Mouse (Mus musculus) hindbrain, postnatal 0 days (tissue): ENCODE measurements at regions not wholly inside any gene's neighbourhood (a gene's known extent, or its start where the extent isn't known, plus 50 kb on each side); places are given as distances from the start of the nearest gene placed in this dataset.

Experiments
- ATAC-seq: fragments of 200-750 bp; cut with Nextera tagmentation; 2 replicates; pipeline ENCODE4 v1.8.0; 2017; ENCODE audit warnings: mild to moderate bottlenecking, moderate TSS enrichment, moderate library complexity
- DNase-seq: peaks from one replicate; pipeline ENCODE4 v3.0.0-alpha.2; 2015; ENCODE audit warnings: low spot score
- H3K27ac ChIP-seq: fragments of 300-500 bp; sonication (generic); 2 replicates; pipeline ENCODE4 v1.5.1; 2014; ENCODE audit warnings: mild to moderate bottlenecking
- H3K27me3 ChIP-seq: fragments of 300-500 bp; sonication (generic); 2 replicates; pipeline ENCODE4 v1.6.1; 2014; ENCODE audit warnings: low read length, mixed read lengths; ENCODE audit not compliant: insufficient read depth
- H3K36me3 ChIP-seq: fragments of 300-500 bp; sonication (generic); 2 replicates; pipeline ENCODE4 v1.6.1; 2014; ENCODE audit warnings: low read length, mixed read lengths; ENCODE audit not compliant: insufficient read depth
- H3K4me1 ChIP-seq: fragments of 300-500 bp; sonication (generic); 2 replicates; pipeline ENCODE4 v1.6.1; 2014; ENCODE audit warnings: antibody characterized with exemption, low read length, mixed read lengths; ENCODE audit not compliant: insufficient read depth
- H3K4me2 ChIP-seq: fragments of 300-500 bp; sonication (generic); 2 replicates; pipeline ENCODE4 v1.6.1; 2014; ENCODE audit warnings: low read depth, mild to moderate bottlenecking, low read length, moderate library complexity, mixed read lengths
- H3K4me3 ChIP-seq: fragments of 300-500 bp; sonication (generic); 2 replicates; pipeline ENCODE4 v1.5.1; 2014; ENCODE audit warnings: low read length
- H3K9ac ChIP-seq: fragments of 300-500 bp; sonication (generic); replicated peaks from 2 replicates; pipeline ENCODE4 v1.6.1; 2014; ENCODE audit warnings: mild to moderate bottlenecking, low read length, moderate library complexity, mixed read lengths
- H3K9me3 ChIP-seq: fragments of 300-500 bp; sonication (generic); 2 replicates; pipeline ENCODE4 v1.6.1; 2016; ENCODE audit warnings: low read length, mixed read lengths
- CTCF ChIP-seq: IDR thresholded peaks from 2 replicates; pipeline ENCODE4 v1.5.1; 2016; ENCODE audit warnings: antibody characterized with exemption, control low read depth, low read depth
- WGBS: fragments of 180-500 bp; shearing (Covaris S2); extraction: QIAGEN DNeasy Blood & Tissue Kit; methylation state at CpG from one replicate; pipeline ENCODE4 v1.1.7; 2014; 5-methylcytosine and 5-hydroxymethylcytosine counted together

- Histone ChIP-seq H3K36me3 (no peaks in the 10 kb centered on the region), H3K9me3 (no peaks in the 10 kb centered on the region), H3K27me3 (no peaks in the 10 kb centered on the region), H3K27ac (no peak overlapping the region), H3K9ac (no peak overlapping the region), H3K4me1 (no peaks in the 10 kb centered on the region), H3K4me2 (no peak overlapping the region), H3K4me3 (no peak overlapping the region)
- ATAC-seq, result no peak
- DNase-seq, result no peak
- 75% methylated on average over 8 of the region's 8 CpGs for WGBS
- TF ChIP-seq CTCF, result no peak
Measured at GRCm38 (mm10) chr3:128565386-128565785, 634.3 kb upstream of the Pitx2 start.

GRCm38 (mm10) chr3:128546416-128547327 lies 650.5 kb upstream of the Fam241a start:
- Histone ChIP-seq H3K4me2 (peak overlapping the region; percentile 27), H3K27me3 (no peaks in the 10 kb centered on the region), H3K4me1 (no peaks in the 10 kb centered on the region), H3K4me3 (no peak overlapping the region), H3K9ac (no peak overlapping the region), H3K36me3 (no peaks in the 10 kb centered on the region), H3K27ac (peak overlapping the region; percentile 51), H3K9me3 (no peaks in the 10 kb centered on the region)
- DNase-seq (peak; percentile 95), ATAC-seq (peak; percentile 92)
- no peak for TF ChIP-seq CTCF
- 22% methylated on average over 9 of the region's 9 CpGs for WGBS

GRCm38 (mm10) chr3:128525427-128525826 lies 629.3 kb upstream of the Fam241a start:
- WGBS, result 95% methylated on average over 4 of the region's 4 CpGs
- no peak overlapping the region for H3K4me3 ChIP-seq
- no peak overlapping the region for H3K4me2 ChIP-seq
- no peak for TF ChIP-seq CTCF
- no peaks in the 10 kb centered on the region for H3K27me3 ChIP-seq
- no peak overlapping the region for H3K9ac ChIP-seq
- ATAC-seq (no peak), DNase-seq (no peak)
- no peak overlapping the region for H3K27ac ChIP-seq
- no peaks in the 10 kb centered on the region for H3K36me3 ChIP-seq
- no peaks in the 10 kb centered on the region for H3K4me1 ChIP-seq
- H3K9me3 ChIP-seq, result no peaks in the 10 kb centered on the region

GRCm38 (mm10) chr3:128520671-128521103 lies 624.6 kb upstream of the Fam241a start:
- WGBS, result 28% methylated on average over 7 of the region's 7 CpGs
- DNase-seq (peak; percentile 77), ATAC-seq (peak; percentile 95)
- Histone ChIP-seq H3K36me3 (no peaks in the 10 kb centered on the region), H3K9me3 (no peaks in the 10 kb centered on the region), H3K27ac (peak overlapping the region; percentile 46; the same call in 1 of the 2 replicates), H3K4me3 (peak overlapping the region; percentile 10), H3K4me1 (no peaks in the 10 kb centered on the region), H3K27me3 (no peaks in the 10 kb centered on the region), H3K9ac (no peak overlapping the region), H3K4me2 (peak overlapping the region; percentile 48)
- TF ChIP-seq CTCF, result no peak

- Histone ChIP-seq H3K9ac (no peak overlapping the region), H3K4me2 (peak overlapping the region; percentile 48), H3K4me3 (peak overlapping the region; percentile 10), H3K4me1 (no peaks in the 10 kb centered on the region), H3K9me3 (no peaks in the 10 kb centered on the region), H3K36me3 (no peaks in the 10 kb centered on the region), H3K27me3 (no peaks in the 10 kb centered on the region), H3K27ac (0 out of 2 replicates have a peak overlapping the region, but pooled peaks have one; percentile 46)
- WGBS, result 9% methylated on average over 6 of the region's 6 CpGs
- ATAC-seq, result peak; percentile 67
- TF ChIP-seq CTCF, result no peak
- DNase-seq, result peak; percentile 73
Measured at GRCm38 (mm10) chr3:128519913-128520316, 623.8 kb upstream of the Fam241a start.

GRCm38 (mm10) chr3:128518806-128519205 lies 622.7 kb upstream of the Fam241a start:
- DNase-seq (peak; percentile 41), ATAC-seq (no peak)
- Histone ChIP-seq H3K36me3 (no peaks in the 10 kb centered on the region), H3K4me1 (no peaks in the 10 kb centered on the region), H3K27me3 (no peaks in the 10 kb centered on the region), H3K9ac (no peak overlapping the region), H3K9me3 (no peaks in the 10 kb centered on the region), H3K27ac (no peak overlapping the region), H3K4me2 (no peak overlapping the region), H3K4me3 (no peak overlapping the region)
- no peak for TF ChIP-seq CTCF
- 57% methylated on average over 4 of the region's 4 CpGs for WGBS

GRCm38 (mm10) chr3:128471111-128471510 lies 575.0 kb upstream of the Fam241a start:
- no peak overlapping the region for H3K4me3 ChIP-seq
- H3K4me2 ChIP-seq, result no peak overlapping the region
- no peak for ATAC-seq
- no peak overlapping the region for H3K27ac ChIP-seq
- 59% methylated on average over 3 of the region's 3 CpGs for WGBS
- H3K9ac ChIP-seq, result no peak overlapping the region
- peak; percentile 37 for DNase-seq
- H3K27me3 ChIP-seq, result no peaks in the 10 kb centered on the region
- TF ChIP-seq CTCF, result peak; percentile 53
- no peaks in the 10 kb centered on the region for H3K4me1 ChIP-seq
- no peaks in the 10 kb centered on the region for H3K36me3 ChIP-seq
- no peaks in the 10 kb centered on the region for H3K9me3 ChIP-seq
